Mouse (Mus musculus) kidney, adult 11 months (tissue): ENCODE results near the gene Cpxcr1.

Source experiments
- DNase-seq: peaks from one replicate; pipeline ENCODE4 v3.0.0; 2022

The Cpxcr1 gene

GRCm38 (mm10) chrX:116448644-116449043 lies at the start of gene Cpxcr1:
Gene Cpxcr1 (plus strand): TSS chrX:116448944.
- DNase-seq, result no peak
